Mouse (Mus musculus) thymus, postnatal 10 days (tissue): ENCODE data around the gene Rab5a.

Experiments
- DNase-seq, 2 experiments: peaks; one replicate each; pipeline ENCODE4 v3.0.0; 2021; ENCODE audit warnings: low spot score in 2 of 2

Gene Rab5a

DNA sequence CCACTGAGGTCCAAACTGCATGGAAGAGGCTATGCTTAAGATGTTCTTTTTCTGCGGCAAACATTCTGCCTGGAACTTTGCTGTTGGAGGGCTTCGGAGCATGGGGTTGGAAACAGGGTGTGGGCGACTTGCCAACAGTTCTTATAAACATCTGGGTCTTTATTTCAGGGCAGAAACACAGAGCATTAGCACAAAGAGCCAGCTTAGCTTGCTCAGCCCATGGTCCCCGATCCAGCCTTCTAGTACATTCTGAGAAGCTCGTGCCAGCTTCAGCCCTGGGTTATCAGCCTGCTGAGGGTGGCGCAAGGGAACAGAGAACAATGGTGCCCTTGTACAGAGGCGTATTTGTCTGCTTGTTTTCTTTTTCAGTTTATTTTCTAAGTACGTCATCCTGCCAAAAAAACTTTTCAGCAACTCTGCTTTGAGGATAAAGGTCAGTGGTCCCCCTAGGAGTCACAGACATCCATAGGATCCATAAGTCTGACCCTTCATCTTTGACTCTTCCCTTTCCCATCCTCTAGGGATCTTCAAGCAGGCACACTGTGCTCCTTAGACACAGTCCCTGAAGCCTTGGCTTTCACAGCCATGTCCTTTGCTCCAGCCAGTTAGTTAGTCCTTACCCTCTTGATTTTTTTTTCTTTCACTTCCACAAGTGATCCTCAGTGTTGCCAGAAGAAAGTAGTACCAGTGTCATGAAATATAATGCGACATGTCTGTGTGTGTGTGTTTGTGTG lies 64.7 kb downstream of the Rab5a start:
- no peak for DNase-seq

DNA sequence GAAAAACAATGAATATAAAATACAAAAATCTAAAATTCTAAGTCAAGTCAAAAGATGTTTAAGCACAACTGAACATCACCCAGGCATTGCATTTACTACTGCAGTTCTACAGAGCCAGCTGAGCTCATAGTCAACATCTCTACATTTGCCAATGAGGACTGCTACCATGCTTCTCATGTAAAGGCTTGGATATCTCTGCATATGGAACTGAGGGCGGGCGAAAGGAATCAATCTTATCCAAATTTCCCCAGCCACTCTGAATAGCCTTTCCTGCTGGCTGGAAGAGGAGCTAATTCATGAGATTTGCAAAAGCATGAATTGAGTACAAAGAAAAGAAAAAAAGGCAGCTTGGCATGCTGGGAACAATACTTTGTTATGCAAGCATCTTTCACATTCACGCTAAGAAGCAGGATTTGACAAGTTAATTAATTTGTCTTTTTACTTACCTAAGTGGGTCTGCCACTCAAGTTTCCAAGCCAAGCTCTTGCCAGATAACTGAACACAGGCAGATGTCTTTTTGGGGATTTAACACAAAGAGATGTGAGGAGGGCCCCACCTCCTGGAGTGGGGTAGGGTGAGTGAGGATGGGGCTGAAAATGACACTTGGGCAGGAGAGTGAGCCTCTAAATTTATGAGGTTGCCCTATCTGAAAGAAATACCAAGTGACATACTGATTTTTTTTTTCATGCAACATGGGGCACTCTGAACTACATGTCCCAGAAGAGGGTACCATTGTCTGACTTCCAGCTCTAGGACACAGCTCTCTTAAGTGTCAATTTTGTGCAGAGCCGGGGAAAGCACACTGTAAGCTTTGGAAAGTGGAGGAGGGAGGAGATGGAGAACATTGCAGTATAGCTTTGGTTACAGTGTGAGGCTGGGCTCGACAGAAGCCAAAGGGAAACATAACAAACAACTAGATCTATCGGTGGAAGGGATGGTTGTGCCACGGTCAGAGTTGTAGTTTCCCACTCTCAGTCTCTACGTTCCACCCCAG lies 72.6 kb downstream of the Rab5a start:
- no peak for DNase-seq

- no peak for DNase-seq
These were observed 75.1 kb downstream of the Rab5a start for GRCm38 (mm10) chr17:53554088-53554487.

- DNase-seq: no peak
These were observed 75.8 kb downstream of the Rab5a start for GRCm38 (mm10) chr17:53554813-53555212.
